Mouse (Mus musculus) small intestine, adult 2 months (tissue): ENCODE measurements around the gene Dcp1a.

Source experiments
- CTCF ChIP-seq: fragments of 200-500 bp; IDR thresholded peaks from 2 replicates; pipeline ENCODE4 v1.5.1; 2012; ENCODE audit warnings: low read depth, mild to moderate bottlenecking, control low read depth, inconsistent platforms, low read length, moderate library complexity, mixed read lengths; ENCODE audit not compliant: insufficient replicate concordance, insufficient read length; ENCODE audit errors: extremely low read depth
- POLR2A ChIP-seq: fragments of 200-500 bp; IDR thresholded peaks from 2 replicates; pipeline ENCODE4 v1.6.1; 2012; ENCODE audit warnings: low read depth, mild to moderate bottlenecking, control low read depth, inconsistent platforms, low read length, moderate library complexity

- TF ChIP-seq POLR2A, result no peak
- no peak for TF ChIP-seq CTCF
These were observed 62.2 kb downstream of the Dcp1a start for GRCm38 (mm10) chr14:30541541-30541940.
